20 mouse cellular contexts compared by ENCODE assay signal in the genomic region with DNA sequence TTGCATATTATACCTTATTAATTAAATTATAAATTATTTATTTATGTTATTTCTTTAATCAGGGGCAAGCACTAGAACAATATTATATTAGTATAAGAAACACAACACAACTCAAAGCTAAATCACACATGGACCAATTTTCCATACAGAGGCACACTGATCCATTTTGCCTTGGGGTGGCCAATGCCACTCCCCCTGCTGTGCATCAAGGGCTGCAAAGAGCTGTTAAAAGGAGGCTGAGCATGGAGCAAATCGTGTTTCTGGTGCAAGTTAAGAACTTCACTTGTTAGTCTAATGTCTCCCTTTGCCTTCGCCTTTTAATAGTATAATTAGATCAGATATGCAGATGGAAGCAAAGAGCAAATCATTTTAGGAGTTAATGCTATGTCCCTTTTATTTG.
"Had no signal": no experiment of that assay in that cellular context is flagged by ENCODE, and none has a peak within 500 bp of the region (broad histone marks: within the 10 kb centered on the region; RNA-seq: fewer than 3 reads in every experiment).

No protein-coding gene starts in this region.

- H3K27ac ChIP-seq: liver, embryonic 13.5 days; liver, embryonic 15.5 days; lung, embryonic 15.5 days; macrophage; neural tube, embryonic 12.5 days had no signal

- ATAC-seq: liver, postnatal 0 days; lung, postnatal 0 days had no signal

- H3K9me3 ChIP-seq: liver, embryonic 13.5 days; liver, embryonic 15.5 days; lung, embryonic 15.5 days; megakaryocyte, embryonic 14.5 days; neural tube, embryonic 12.5 days had no signal

- H3K4me1 ChIP-seq: liver, embryonic 13.5 days; liver, embryonic 15.5 days; lung, embryonic 15.5 days; megakaryocyte, embryonic 14.5 days; neural tube, embryonic 12.5 days had no signal

- H3K9ac ChIP-seq: liver, embryonic 13.5 days; liver, embryonic 15.5 days; liver, postnatal 0 days; lung, embryonic 15.5 days; neural tube, embryonic 12.5 days had no signal

- DNase-seq: liver, embryonic 13.5 days; liver, postnatal 0 days; lung, adult 2 months; lung, postnatal 14 days; lung, postnatal 36 days; retina, postnatal 1 day; right cerebral cortex, adult 18-20 months; right cerebral cortex, postnatal 25 days; right cerebral cortex, postnatal 4 days; spleen, adult 18-20 months; thymus, adult 18-20 months; thymus, postnatal 25 days; thymus, postnatal 4 days had no signal

- H3K4me2 ChIP-seq: liver, embryonic 11.5 days; liver, embryonic 13.5 days; liver, embryonic 15.5 days; lung, embryonic 15.5 days; neural tube, embryonic 12.5 days had no signal

- H3K36me3 ChIP-seq: liver, embryonic 13.5 days; liver, embryonic 15.5 days; lung, embryonic 15.5 days; neural tube, embryonic 12.5 days had no signal

- H3K4me3 ChIP-seq: liver, embryonic 13.5 days; liver, embryonic 15.5 days; lung, embryonic 15.5 days; megakaryocyte, embryonic 14.5 days; neural tube, embryonic 12.5 days had no signal

- H3K27me3 ChIP-seq: liver, embryonic 13.5 days; liver, embryonic 15.5 days; lung, embryonic 15.5 days; megakaryocyte, embryonic 14.5 days; neural tube, embryonic 12.5 days had no signal
